Mouse (Mus musculus): ENCODE results near the gene Pdik1l.

DNA sequence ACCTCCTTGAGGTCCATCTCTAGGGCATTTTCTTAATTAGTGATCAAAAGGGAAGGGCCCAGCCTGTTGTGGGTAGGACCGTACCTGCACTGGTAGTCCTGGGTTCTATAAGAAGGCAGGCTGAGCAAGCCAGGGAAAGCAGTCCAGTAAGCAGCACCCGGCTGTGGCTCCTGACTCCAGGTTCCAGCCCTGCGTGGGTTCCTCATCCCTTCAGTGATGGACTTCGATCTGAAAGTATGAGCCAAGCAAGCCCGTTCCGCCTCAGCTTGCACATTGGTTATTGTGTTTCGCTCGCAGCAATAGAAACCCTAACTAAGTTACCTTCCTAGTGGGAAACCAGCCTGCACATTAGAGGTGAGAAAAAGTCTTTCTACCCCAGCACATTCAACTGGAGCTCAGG, 9.7 kb upstream of the Pdik1l start:
- TF ChIP-seq CTCF (IDR thresholded peaks at IDR 0.05), result no peak
- no peak for TF ChIP-seq EP300 (IDR thresholded peaks at IDR 0.05)
